Mouse (Mus musculus): ENCODE measurements around the gene 1700001P01Rik. TPM values are rescaled to one million over a fixed set of nuclear protein-coding genes. Genes with fewer than 3 reads are reported as not detected.

Gene 1700001P01Rik
- polyA plus RNA-seq, 1 experiment from 2014 or later: 0.22 TPM

Small RNA genes within 50 kb of the gene (microRNA-seq; reads per million reads assigned to microRNA genes)
- gene Mir8102: not detected

Other genes with a start within 250 kb of the 1700001P01Rik start
- gene Srcin1, start 199.7 kb downstream of the 1700001P01Rik start, polyA plus RNA-seq (2015; fragmentation: Nextera tagmentation; extraction: Ambion mirVana): 0.01 TPM in 1 of 2 replicates, not detected in the other
- gene Epop, start 146.2 kb downstream of the 1700001P01Rik start, polyA plus RNA-seq (2015; fragmentation: Nextera tagmentation; extraction: Ambion mirVana): 0.65 and 0.69 TPM in 2 replicates
- 0.17 and 0.23 TPM in 2 replicates for gene Mllt6, start 112.5 kb downstream of the 1700001P01Rik start, polyA plus RNA-seq (2015; fragmentation: Nextera tagmentation; extraction: Ambion mirVana)
- 11.7 and 13.3 TPM in 2 replicates for gene Cisd3, start 90.1 kb downstream of the 1700001P01Rik start, polyA plus RNA-seq (2015; fragmentation: Nextera tagmentation; extraction: Ambion mirVana)
- gene Pcgf2, start 75.4 kb downstream of the 1700001P01Rik start, polyA plus RNA-seq (2015; fragmentation: Nextera tagmentation; extraction: Ambion mirVana): 2.3 and 3.6 TPM in 2 replicates
- 335 and 374 TPM in 2 replicates for gene Psmb3, start 72.5 kb downstream of the 1700001P01Rik start, polyA plus RNA-seq (2015; fragmentation: Nextera tagmentation; extraction: Ambion mirVana)
- gene Pip4k2b, start 31.2 kb downstream of the 1700001P01Rik start, polyA plus RNA-seq (2015; fragmentation: Nextera tagmentation; extraction: Ambion mirVana): 0.88 TPM in 2 replicates
- 7.0 and 7.7 TPM in 2 replicates for gene Cwc25, start 9.4 kb downstream of the 1700001P01Rik start, polyA plus RNA-seq (2015; fragmentation: Nextera tagmentation; extraction: Ambion mirVana)
- 436 and 468 TPM in 2 replicates for gene Rpl23, start 6.5 kb upstream of the 1700001P01Rik start, polyA plus RNA-seq (2015; fragmentation: Nextera tagmentation; extraction: Ambion mirVana)
- gene Lasp1, start 23.1 kb upstream of the 1700001P01Rik start, polyA plus RNA-seq (2015; fragmentation: Nextera tagmentation; extraction: Ambion mirVana): 27.5 and 31.2 TPM in 2 replicates
- 0.85 and 1.3 TPM in 2 replicates for gene B230217C12Rik, start 64.9 kb upstream of the 1700001P01Rik start, polyA plus RNA-seq (2015; fragmentation: Nextera tagmentation; extraction: Ambion mirVana)
- 0.33 and 0.46 TPM in 2 replicates for gene Fbxo47, start 108.2 kb upstream of the 1700001P01Rik start, polyA plus RNA-seq (2015; fragmentation: Nextera tagmentation; extraction: Ambion mirVana)
- gene Plxdc1, start 210.5 kb upstream of the 1700001P01Rik start, polyA plus RNA-seq (2015; fragmentation: Nextera tagmentation; extraction: Ambion mirVana): 0.45 and 0.58 TPM in 2 replicates
- 10.8 and 12.8 TPM in 2 replicates for gene Arl5c, start 220.3 kb upstream of the 1700001P01Rik start, polyA plus RNA-seq (2015; fragmentation: Nextera tagmentation; extraction: Ambion mirVana)
- gene Cacnb1, start 247.1 kb upstream of the 1700001P01Rik start, polyA plus RNA-seq (2015; fragmentation: Nextera tagmentation; extraction: Ambion mirVana): 0.73 and 0.88 TPM in 2 replicates

Measured in liver, embryonic 13.5 days (tissue).